Mouse (Mus musculus): ENCODE results near the gene Camta1. TPM values are rescaled to one million over a fixed set of nuclear protein-coding genes. Genes with fewer than 3 reads are reported as not detected.
A peak's percentile ranks its signal among the peaks of the same experiment; 100 is the strongest.

Camta1 gene
- polyA plus RNA-seq, 1 experiment from 2014 or later, result 77.1 TPM

DNA sequence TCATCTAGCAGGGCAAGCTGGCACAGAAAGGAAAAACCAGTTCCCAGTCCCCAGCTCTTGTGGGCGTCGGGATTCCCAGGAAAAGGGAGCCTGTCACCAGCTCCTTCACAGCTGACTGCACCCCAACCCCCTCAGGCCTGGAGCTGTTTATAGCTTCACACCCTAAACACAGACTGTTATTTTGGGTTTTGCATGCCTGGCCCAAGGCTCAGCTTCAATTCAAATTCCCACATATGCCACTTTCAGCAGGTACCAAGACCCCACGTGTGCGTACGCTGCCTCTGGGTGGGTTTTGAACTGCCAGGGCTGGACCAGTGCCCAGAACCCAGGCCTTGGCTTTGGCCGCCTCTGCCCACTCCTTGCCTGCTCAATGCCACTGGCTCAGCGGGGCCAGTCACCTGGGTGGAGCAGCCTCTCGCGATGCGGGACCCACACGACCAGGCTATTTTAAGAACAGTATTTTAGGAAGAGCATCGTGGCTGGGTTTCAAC lies 195.2 kb downstream of the Camta1 start:
- no peaks in the 10 kb centered on the region for H3K36me3 ChIP-seq
- peak; percentile 65 for ATAC-seq (ENCODE audit: insufficient number of reproducible peaks, low FRiP score, low TSS enrichment, low read depth)
- H3K9ac ChIP-seq, result no peak overlapping the region
- no peak overlapping the region for H3K4me3 ChIP-seq (replicated peaks)
- H3K9me3 ChIP-seq (replicated peaks), result no peaks in the 10 kb centered on the region
- H3K27ac ChIP-seq (replicated peaks), result no peak overlapping the region
- no peaks in the 10 kb centered on the region for H3K27me3 ChIP-seq
- H3K4me1 ChIP-seq, result peaks cover 10% of the 10 kb centered on the region
- WGBS, result 37% methylated on average over 12 of the region's 12 CpGs
- no peak overlapping the region for H3K4me2 ChIP-seq (replicated peaks)

DNA sequence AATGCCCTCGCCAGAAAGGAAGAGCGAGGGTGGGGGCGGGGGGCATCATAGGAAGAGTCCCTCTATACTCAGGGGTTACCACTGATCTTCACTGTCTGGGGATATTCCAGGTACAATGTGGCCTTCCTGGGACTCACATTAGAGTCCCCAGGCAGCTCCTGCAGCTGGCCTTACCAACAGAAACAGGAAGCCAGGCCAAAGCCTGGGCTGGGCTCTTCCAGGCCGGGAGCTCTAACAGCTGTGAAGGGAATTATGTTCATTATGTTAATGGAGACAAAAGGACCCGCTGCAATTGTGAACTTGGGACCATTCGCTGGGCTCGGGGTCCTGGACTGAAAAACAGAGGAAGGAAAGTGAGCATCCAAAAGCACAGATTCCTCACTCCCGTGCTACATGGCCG lies 200.2 kb downstream of the Camta1 start:
- Histone ChIP-seq H3K27me3 (no peaks in the 10 kb centered on the region), H3K4me2 (replicated peaks) (no peak overlapping the region), H3K9me3 (replicated peaks) (no peaks in the 10 kb centered on the region), H3K4me3 (replicated peaks) (no peak overlapping the region), H3K9ac (no peak overlapping the region), H3K36me3 (no peaks in the 10 kb centered on the region), H3K27ac (replicated peaks) (no peak overlapping the region), H3K4me1 (peaks cover 5% of the 10 kb centered on the region)
- no peak for ATAC-seq (ENCODE audit: insufficient number of reproducible peaks, low FRiP score, low TSS enrichment, low read depth)
- WGBS, result 75% methylated on average over 9 of the region's 9 CpGs

DNA sequence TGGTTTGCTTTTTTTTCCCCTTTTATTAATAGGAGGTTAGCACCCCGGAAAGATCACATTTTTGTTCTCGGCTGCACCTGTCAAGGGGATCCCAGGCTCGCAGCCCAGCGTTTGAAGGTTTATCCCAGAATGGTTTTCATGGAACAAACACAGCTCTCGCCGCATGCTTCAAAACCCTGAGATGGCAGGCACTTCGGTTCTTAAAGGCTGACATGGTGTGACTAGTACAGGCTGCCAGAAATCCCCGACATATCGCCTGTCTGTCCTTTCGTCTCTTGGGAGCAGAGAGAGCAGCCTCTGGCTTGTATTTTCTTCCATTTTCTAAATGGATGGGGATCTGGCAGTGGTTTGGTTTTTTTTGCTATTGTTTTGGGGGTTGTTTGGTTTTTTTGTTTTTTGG lies 205.2 kb downstream of the Camta1 start:
- WGBS, result 70% methylated on average over 10 of the region's 10 CpGs

DNA sequence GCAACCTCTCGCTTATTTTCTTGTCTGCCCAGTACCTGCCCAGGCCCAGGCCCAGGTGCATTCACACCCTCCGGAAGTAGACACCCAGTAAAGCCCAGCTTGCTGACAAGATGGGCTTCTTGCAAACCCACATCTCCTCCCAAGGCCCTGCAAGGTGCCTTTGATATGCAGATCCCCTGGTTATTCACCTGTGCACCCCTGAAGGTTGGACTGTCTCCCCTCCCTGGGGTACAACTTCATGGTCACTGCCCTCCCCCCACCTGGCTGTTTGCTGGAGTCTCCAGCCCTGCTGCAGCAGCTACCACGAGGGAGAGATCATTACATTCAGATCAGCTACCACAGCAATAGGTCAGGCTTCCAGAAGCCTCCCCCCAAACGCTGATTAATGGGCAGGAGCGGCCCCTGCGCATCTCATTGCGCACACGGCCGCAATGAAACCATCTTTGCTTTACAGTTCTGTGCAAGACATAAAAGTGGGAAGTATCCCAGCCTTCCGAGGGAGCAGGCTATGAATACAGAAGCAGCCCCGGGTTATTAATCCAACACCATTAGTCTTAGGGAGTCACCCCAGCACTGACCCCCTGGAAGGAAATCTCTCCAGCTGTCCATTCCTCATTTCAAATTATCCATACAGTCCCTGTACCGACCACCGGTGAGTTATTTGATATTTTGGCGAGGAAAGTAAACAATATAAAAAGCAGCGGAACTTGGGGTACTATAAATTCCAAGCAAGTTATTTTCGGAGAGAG lies 205.9 kb downstream of the Camta1 start:
- H3K4me1 ChIP-seq, result no peaks in the 10 kb centered on the region
- H3K27me3 ChIP-seq, result no peaks in the 10 kb centered on the region
- no peaks in the 10 kb centered on the region for H3K36me3 ChIP-seq
- WGBS, result 53% methylated on average over 16 of the region's 16 CpGs
- no peak; the same call in 1 of the 2 replicates for ATAC-seq (ENCODE audit: insufficient number of reproducible peaks, low FRiP score, low TSS enrichment, low read depth)
- H3K27ac ChIP-seq (replicated peaks), result no peak overlapping the region
- H3K9ac ChIP-seq, result no peak overlapping the region
- no peak overlapping the region for H3K4me2 ChIP-seq (replicated peaks)
- H3K9me3 ChIP-seq (replicated peaks), result no peaks in the 10 kb centered on the region
- no peak overlapping the region for H3K4me3 ChIP-seq (replicated peaks)

More for the DNA sequence above, 205.2 kb downstream of the Camta1 start:
- H3K4me1 ChIP-seq, result no peaks in the 10 kb centered on the region
- H3K4me3 ChIP-seq (replicated peaks), result no peak overlapping the region
- H3K9ac ChIP-seq, result no peak overlapping the region
- no peaks in the 10 kb centered on the region for H3K36me3 ChIP-seq
- H3K9me3 ChIP-seq (replicated peaks), result no peaks in the 10 kb centered on the region
- no peaks in the 10 kb centered on the region for H3K27me3 ChIP-seq
- H3K27ac ChIP-seq (replicated peaks), result no peak overlapping the region
- H3K4me2 ChIP-seq (replicated peaks), result no peak overlapping the region
- ATAC-seq (ENCODE audit: insufficient number of reproducible peaks, low FRiP score, low TSS enrichment, low read depth), result no peak

- 71% methylated on average over 4 of the region's 4 CpGs for WGBS
- Histone ChIP-seq H3K4me1 (no peaks in the 10 kb centered on the region), H3K4me3 (replicated peaks) (no peak overlapping the region), H3K9me3 (replicated peaks) (no peaks in the 10 kb centered on the region), H3K36me3 (no peaks in the 10 kb centered on the region), H3K27me3 (no peaks in the 10 kb centered on the region), H3K27ac (replicated peaks) (no peak overlapping the region), H3K4me2 (replicated peaks) (no peak overlapping the region), H3K9ac (no peak overlapping the region)
- no peak for ATAC-seq (ENCODE audit: insufficient number of reproducible peaks, low FRiP score, low TSS enrichment, low read depth)
These were observed 206.4 kb downstream of the Camta1 start for GRCm38 (mm10) chr4:151655227-151655626.

DNA sequence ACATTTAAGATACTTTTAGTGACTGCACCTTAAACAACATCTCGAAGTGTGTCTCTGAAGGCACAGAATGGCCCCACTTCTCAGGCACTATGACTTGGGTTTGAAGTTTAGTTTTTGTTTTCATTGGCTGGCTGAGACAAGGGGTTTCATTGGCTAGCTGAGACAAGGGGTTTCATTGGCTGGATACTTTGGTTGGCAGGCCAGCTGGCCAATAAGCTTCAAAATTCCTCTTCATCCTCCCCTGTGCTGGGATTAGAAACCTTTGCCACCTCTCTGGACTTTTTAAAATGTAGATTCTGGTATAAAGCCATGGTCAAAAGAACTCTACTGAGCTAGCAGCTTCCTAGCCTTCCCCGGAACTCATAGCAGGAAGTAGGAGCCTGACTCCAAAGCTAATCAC lies 219.3 kb downstream of the Camta1 start:
- H3K4me1 ChIP-seq, result 0 out of 2 replicates have a peak, but pooled peaks cover 3% of the 10 kb centered on the region
- no peaks in the 10 kb centered on the region for H3K36me3 ChIP-seq
- H3K9ac ChIP-seq, result no peak overlapping the region
- H3K27ac ChIP-seq (replicated peaks), result no peak overlapping the region
- H3K27me3 ChIP-seq, result peaks cover 3% of the 10 kb centered on the region; the same call in 1 of the 2 replicates
- no peak for ATAC-seq (ENCODE audit: insufficient number of reproducible peaks, low FRiP score, low TSS enrichment, low read depth)
- no peak overlapping the region for H3K4me2 ChIP-seq (replicated peaks)
- H3K4me3 ChIP-seq (replicated peaks), result no peak overlapping the region
- no peaks in the 10 kb centered on the region for H3K9me3 ChIP-seq (replicated peaks)
- 90% methylated on average over 2 of the region's 2 CpGs for WGBS

GRCm38 (mm10) chr4:151640971-151641370 lies 220.7 kb downstream of the Camta1 start:
- H3K9ac ChIP-seq, result no peak overlapping the region
- 65% methylated on average over 8 of the region's 8 CpGs for WGBS
- H3K9me3 ChIP-seq (replicated peaks), result no peaks in the 10 kb centered on the region
- H3K27ac ChIP-seq (replicated peaks), result no peak overlapping the region
- H3K4me1 ChIP-seq, result 0 out of 2 replicates have a peak, but pooled peaks cover 4% of the 10 kb centered on the region
- no peak for ATAC-seq (ENCODE audit: insufficient number of reproducible peaks, low FRiP score, low TSS enrichment, low read depth)
- no peak overlapping the region for H3K4me2 ChIP-seq (replicated peaks)
- no peak overlapping the region for H3K4me3 ChIP-seq (replicated peaks)
- H3K36me3 ChIP-seq, result no peaks in the 10 kb centered on the region
- peaks cover 5% of the 10 kb centered on the region; the same call in 1 of the 2 replicates for H3K27me3 ChIP-seq

GRCm38 (mm10) chr4:151638941-151639340 lies 222.7 kb downstream of the Camta1 start:
- Histone ChIP-seq H3K36me3 (no peaks in the 10 kb centered on the region), H3K4me2 (replicated peaks) (no peak overlapping the region), H3K9ac (no peak overlapping the region), H3K27me3 (peaks cover 5% of the 10 kb centered on the region; the same call in 1 of the 2 replicates), H3K4me3 (replicated peaks) (no peak overlapping the region), H3K4me1 (peaks cover 9% of the 10 kb centered on the region; the same call in 1 of the 2 replicates), H3K9me3 (replicated peaks) (no peaks in the 10 kb centered on the region), H3K27ac (replicated peaks) (no peak overlapping the region)
- ATAC-seq (ENCODE audit: insufficient number of reproducible peaks, low FRiP score, low TSS enrichment, low read depth), result no peak
- WGBS, result 17% methylated on average over 9 of the region's 9 CpGs

- H3K9ac ChIP-seq, result no peak overlapping the region
- H3K36me3 ChIP-seq, result no peaks in the 10 kb centered on the region
- no peak overlapping the region for H3K4me3 ChIP-seq (replicated peaks)
- H3K27me3 ChIP-seq, result peaks cover 8% of the 10 kb centered on the region
- ATAC-seq (ENCODE audit: insufficient number of reproducible peaks, low FRiP score, low TSS enrichment, low read depth), result no peak
- WGBS, result 56% methylated on average over 9 of the region's 9 CpGs
- H3K4me2 ChIP-seq (replicated peaks), result no peak overlapping the region
- no peaks in the 10 kb centered on the region for H3K9me3 ChIP-seq (replicated peaks)
- H3K27ac ChIP-seq (replicated peaks), result no peak overlapping the region
- peaks cover 9% of the 10 kb centered on the region; the same call in 1 of the 2 replicates for H3K4me1 ChIP-seq
These were observed 224.3 kb downstream of the Camta1 start for GRCm38 (mm10) chr4:151637348-151637747.

- Histone ChIP-seq H3K4me1 (peaks cover 11% of the 10 kb centered on the region; the same call in 1 of the 2 replicates), H3K27ac (replicated peaks) (no peak overlapping the region), H3K27me3 (peaks cover 8% of the 10 kb centered on the region), H3K9ac (no peak overlapping the region), H3K4me2 (replicated peaks) (no peak overlapping the region), H3K9me3 (replicated peaks) (no peaks in the 10 kb centered on the region), H3K36me3 (no peaks in the 10 kb centered on the region), H3K4me3 (replicated peaks) (no peak overlapping the region)
- WGBS, result 13% methylated on average over 6 of the region's 6 CpGs
- ATAC-seq (ENCODE audit: insufficient number of reproducible peaks, low FRiP score, low TSS enrichment, low read depth), result no peak
These were observed 226.9 kb downstream of the Camta1 start for GRCm38 (mm10) chr4:151634771-151635170.

- Histone ChIP-seq H3K9me3 (replicated peaks) (no peaks in the 10 kb centered on the region), H3K4me2 (replicated peaks) (no peak overlapping the region), H3K27me3 (peaks cover 8% of the 10 kb centered on the region), H3K4me3 (replicated peaks) (no peak overlapping the region), H3K9ac (no peak overlapping the region), H3K36me3 (no peaks in the 10 kb centered on the region), H3K4me1 (peaks cover 11% of the 10 kb centered on the region; the same call in 1 of the 2 replicates), H3K27ac (replicated peaks) (no peak overlapping the region)
- WGBS, result 85% methylated on average over 8 of the region's 8 CpGs
- no peak for ATAC-seq (ENCODE audit: insufficient number of reproducible peaks, low FRiP score, low TSS enrichment, low read depth)
These were observed 227.9 kb downstream of the Camta1 start for GRCm38 (mm10) chr4:151633795-151634194.
